Mouse (Mus musculus) erythroblast, embryonic 14.5 days (primary cell): ENCODE results near the gene Mia2.

Source experiments
- GATA1 ChIP-seq: IDR thresholded peaks from 2 replicates; pipeline ENCODE4 v1.6.1; 2012; ENCODE audit warnings: low read length, inconsistent platforms, mixed read lengths
- TAL1 ChIP-seq: IDR thresholded peaks from 3 replicates; pipeline ENCODE4 v1.6.1; 2012; ENCODE audit warnings: low read length, inconsistent platforms, mixed read lengths

DNA sequence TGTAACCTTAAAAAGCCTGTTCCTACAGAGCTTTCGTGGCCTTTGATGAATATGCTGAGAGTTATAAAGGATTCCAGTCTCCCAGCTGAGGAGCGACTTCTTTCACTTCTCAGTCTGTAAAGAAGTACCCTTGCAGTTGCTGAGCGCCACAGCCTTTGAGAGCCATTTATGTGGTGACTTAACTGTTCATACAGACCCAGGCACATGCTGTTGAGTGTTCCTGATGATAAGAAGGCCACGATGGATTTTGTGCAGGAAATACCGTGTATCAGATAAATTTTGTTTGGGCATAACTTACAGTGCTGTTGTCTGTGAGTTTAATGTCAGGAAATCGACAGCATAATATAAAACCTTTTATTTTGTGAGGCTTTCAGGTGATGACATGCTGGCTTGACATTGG, 68.9 kb downstream of the Mia2 start:
- no peak for TF ChIP-seq GATA1
- TF ChIP-seq TAL1 = no peak
